Mouse (Mus musculus) frontal cortex, adult (tissue): ENCODE data around the gene St5.

ENCODE experiments used
- ATAC-seq: cut with Nextera tagmentation; 2 replicates; pipeline ENCODE4 v1.9.2; 2017; ENCODE audit warnings: mild to moderate bottlenecking, moderate library complexity, mixed read lengths; ENCODE audit not compliant: low TSS enrichment

Gene St5

DNA sequence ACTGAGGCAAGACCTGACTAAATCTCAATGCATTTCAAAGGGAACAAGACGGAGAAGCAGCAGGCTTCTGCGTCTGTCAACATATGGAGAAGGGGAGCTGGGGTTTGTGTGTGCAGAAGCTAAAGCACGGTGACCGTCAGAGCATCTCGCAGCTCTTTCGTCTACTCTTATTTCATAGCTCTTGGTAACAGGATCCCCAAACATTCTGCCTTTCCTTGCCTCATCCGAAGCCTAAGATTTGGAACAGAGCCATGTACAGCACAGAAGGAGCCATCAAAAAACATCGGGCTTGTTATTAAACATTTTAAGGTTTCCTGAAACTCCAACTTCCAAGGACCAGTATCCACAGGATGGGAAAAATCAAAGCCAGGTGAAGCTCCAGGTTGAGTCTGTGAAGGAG lies 62.3 kb downstream of the St5 start:
- no peak for ATAC-seq

DNA sequence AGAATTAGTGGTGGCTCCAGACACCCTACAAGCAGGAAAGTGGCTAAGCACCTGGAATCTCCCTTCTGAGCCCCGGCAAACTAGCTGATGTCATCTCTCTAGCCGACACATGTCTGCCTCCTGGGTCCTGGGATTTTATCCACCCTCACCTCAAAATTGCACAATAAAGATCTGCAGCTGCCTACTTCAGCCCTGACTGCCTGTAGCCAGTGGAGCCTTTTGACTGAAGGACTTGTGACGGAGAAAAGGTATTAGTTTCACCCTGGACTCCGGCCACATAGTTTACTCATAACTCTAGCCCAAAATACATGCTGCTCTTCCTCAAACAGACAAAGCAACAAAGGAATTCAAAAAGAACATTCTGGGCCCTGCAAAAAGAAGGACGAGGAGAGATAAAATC lies 66.0 kb downstream of the St5 start:
- no peak for ATAC-seq

DNA sequence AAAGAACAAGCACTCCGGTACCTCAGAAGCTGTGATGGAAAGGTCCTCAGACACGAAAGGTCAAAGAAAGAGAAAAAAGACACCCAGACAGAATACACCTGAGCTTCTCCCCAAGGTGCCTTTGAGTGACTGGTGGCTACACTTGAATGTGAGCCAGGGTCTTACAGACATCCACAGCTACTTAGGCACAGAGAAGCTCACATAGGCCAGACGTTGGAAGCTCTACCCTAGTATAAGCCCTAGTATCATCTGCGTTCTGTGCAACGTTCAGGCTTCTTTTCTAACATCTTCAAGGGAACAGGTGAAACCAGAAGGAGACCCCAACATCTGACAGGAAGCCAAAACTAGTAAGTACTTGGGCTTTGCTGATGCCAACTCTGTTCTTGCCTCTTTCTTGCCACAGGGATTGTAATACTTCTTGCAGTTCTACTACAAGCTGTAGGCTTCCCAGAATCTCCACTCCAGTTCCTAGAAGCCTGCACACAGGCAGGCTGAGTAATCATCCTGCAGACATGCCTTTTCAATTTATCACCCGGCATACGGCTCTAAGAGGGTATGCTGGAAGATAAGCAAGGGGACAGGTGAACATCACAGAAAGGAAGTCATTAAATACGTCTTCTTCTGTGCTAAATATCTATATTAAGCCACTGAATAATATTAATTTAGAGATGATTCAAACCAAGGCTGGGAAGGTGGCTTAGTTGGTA lies 67.2 kb downstream of the St5 start:
- ATAC-seq = no peak

DNA sequence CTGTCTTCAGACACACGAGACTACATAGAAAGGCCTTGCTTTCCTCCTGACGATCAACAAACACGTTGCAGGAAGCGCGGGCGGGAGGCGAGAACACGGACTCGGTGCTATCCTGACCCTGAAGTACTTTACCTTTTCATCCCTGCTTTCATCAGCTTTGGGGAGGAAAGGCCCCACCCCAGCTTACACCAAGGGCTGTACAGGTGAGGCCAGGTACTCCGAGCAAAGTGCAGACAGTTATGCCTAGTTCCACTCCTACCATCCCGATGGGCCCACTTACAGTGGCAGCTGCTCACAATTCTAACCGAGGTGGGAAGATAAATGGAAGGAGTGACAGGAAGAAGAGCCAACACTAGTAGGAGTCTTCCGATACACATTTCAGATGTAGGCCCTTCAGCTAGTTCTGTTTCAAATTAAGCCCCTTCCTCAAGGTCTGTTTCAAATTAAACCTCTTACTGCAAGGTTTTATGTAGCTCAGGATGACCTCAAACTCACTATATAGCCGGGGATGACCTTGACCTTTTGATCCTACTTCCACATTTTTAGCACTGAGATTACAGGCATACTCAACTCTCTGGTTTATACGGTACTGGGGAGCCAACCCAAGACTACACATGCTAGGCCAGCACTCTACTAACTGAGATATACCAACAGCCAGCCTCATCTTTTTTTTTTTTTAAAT lies 69.9 kb downstream of the St5 start:
- ATAC-seq = no peak

DNA sequence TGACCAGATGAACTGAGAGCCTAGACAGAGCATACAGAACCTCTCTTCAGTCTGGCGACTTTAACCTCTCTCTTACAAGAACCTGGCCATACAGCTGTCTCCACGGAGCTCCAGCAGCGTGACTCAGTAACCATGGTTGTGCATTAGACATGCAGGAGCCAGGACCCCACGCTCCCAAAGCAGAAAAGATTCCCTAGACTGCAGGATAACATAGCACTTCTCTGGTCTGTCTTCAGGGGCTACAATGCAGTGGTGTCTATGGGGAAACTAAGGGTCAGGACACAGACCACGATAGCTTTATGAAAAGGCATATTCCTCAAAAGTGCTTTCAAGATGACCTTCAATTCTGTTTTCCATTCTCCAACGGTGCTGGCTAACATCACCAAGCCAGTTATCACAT lies 72.1 kb downstream of the St5 start:
- no peak for ATAC-seq

DNA sequence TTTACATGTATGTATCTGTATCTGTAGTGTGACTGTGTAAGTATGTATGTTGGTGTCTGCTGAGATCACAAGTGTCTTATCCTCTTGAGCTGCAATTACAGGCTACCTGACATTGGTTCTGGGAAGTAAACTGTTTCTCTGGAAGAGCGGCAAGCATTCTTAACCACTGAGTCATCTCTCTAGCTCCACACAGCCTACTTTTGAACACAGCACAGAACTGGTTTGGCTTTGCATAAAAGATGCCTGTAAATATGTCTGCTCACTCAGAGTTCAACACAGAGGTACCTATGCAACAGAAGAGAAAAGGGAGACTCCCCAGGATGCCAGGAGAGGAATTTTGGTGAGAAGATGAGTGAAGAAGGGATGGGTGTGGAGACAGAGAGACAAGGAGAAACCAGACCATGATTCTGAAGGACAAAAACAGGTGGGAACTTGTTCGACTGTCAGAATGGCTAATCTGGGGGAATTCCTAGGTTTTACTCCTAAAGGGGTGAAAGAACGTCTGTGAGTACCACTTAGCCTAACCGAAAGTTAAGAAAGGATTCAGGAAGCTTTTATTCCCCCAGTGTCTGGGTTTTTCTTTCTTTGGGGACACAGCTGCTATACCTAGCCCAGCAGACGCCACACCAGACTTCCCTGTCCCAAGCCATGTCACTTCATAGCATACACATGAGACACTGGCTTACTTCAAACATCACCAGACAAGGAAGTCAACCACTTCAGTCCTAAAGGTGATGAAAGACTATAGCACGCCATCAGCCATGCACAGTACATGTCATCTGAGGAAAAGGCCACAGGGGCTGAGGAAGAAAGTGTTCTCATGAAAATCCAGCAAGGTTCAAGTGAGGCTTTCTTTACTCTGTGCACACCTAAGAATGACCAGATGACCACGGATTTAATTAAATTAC lies 73.3 kb downstream of the St5 start:
- ATAC-seq = no peak

DNA sequence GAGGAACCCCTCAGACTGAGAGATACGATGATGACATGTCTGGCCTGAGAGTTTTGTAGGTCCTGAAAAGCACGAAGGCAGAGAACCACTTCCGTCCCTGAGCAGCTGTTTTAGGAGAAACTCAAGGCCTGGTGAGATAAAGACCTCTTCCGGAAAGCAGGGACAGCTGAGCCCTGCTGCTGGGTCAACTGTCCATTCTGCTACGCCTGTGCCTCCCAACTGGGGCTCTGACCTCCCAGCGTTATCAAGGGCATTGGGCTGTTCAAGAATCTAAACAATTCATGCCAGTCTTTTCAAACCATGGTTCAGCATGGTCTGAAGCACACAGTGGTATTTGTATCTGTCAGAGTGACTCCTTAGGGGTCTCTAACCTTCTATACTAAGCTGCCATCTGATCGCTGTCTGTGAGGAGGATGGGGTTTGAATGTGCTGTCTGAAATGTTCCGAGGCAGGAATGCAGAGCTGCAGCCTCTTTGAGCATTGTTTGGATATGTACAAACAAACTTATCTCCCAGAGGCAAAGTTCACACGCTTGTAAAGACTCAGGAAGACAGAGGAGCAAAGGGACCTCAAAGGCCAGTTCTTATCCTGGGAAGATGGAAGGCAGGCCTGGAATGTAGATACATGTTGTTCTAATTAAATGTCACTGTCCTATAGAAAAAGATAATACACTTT lies 74.3 kb downstream of the St5 start:
- ATAC-seq = no peak

DNA sequence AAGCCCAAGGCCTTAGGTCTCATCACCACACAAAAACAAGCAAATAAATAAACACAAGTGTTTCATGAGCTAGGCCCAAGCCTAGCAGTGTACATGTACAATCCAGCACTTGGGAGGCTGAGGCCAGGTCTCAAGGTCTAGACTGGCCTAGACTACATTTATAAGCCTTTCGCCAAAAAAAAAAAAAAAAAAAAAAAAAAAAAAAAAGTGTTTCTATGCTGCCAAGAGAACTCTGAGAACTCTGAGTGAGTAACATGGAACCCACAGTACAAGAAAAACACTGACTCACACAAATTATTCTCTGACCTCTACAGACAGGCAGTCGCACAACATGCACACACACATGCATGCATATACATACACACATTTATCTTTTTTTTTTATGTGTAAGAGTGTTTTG lies 75.6 kb downstream of the St5 start:
- ATAC-seq = no peak

DNA sequence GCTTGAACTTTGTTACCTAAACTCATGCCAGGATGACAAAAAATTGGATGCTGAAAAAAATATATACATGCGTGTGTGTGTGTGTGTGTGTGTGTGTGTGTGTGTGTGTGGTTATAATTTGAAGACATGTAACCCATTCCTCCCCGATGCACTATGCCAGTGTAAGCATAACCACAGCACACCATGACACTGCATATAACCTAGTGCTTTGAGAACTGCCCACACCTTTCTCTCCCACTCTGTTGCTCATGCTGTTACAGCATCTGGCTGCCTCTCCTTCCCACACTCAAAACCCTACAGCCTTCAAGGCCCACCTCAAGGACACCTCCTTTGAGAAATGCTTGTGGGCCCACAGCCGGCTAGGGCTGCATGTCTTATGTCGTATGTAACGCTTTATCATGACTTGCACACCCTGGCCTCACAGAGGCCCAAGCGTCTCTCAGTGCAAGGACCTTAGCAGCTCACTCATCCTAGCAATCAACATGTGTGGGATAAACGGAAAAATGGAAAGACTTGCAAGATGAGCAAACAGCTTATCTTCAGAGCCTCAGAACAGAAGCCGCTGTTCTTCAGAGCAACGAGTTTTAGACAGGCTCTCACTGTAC lies 81.1 kb downstream of the St5 start:
- ATAC-seq = no peak

DNA sequence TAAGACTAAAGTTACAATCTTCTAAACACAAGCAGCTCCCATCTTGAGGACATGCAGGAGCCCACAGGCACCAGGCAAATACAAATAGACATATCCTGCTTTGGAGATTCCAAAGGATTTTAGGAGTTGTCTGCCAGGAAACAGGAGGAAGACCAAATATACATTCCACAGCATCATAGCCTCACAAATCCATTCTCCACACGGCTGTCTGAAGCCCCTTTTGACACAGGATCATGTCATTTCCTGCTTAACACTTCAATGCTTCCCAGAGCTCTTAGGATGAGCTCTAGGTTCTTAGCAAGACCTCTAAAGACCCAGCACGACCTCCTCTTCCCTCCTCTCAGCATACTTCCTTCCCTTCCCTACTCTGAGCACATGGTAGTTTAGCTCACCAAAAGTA lies 82.4 kb downstream of the St5 start:
- no peak for ATAC-seq

DNA sequence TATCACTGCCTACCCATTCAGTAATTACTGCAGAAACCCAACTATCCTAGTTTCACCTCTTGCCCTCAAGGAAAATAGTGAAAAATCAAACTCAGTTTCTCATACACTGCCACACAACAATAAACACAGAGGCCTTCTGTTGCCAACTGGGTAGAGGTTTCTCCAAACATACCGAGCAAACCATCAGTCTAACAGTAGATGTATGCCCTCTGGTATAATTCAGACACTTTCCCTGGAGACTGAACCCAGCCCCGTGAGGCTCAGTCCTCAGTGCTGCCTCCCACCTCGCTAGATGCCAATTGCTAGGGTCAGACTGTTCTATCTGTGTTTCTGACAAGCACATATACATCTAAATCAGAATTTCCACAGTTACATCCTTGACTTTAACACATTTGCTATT lies 83.1 kb downstream of the St5 start:
- no peak for ATAC-seq

DNA sequence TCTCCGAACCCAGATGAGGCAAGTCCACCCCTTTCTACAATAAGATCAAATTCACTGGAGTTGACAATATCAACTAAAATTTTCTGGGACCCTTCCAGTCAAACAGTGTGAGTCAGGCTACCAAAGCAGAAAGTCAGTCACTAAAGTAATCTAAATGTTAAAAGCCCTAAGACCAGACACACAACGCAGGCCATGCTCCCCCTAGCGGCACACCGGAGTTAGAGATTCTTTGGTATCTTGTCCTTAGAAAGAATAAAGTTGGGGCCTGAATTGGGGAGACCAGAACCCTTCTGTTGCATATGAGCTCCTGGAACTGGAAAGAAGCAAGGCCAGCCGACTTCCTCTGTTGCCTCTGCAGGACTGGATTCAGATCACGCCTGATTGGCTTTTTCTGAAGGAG lies 84.7 kb downstream of the St5 start:
- peak; percentile 45; the same call in 1 of the 2 replicates for ATAC-seq

DNA sequence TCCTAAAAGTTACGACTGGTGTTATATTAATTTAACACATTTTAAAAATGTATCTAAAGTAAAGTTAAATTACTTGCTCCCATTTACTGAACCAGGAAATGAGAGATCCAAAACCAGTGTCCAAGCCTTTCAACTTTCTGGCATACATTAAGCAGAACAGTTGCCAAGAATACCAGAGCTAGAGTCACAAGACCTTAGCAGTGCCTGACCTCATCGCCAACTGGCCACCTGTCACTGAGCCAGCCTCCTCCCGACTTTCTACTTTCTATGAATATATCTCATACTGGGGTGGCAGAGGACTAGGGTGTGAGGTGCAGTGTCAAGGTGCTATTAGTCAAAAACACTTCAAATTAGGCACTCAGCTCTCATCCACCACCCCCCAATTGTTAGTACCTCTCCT lies 85.6 kb downstream of the St5 start:
- ATAC-seq = no peak

DNA sequence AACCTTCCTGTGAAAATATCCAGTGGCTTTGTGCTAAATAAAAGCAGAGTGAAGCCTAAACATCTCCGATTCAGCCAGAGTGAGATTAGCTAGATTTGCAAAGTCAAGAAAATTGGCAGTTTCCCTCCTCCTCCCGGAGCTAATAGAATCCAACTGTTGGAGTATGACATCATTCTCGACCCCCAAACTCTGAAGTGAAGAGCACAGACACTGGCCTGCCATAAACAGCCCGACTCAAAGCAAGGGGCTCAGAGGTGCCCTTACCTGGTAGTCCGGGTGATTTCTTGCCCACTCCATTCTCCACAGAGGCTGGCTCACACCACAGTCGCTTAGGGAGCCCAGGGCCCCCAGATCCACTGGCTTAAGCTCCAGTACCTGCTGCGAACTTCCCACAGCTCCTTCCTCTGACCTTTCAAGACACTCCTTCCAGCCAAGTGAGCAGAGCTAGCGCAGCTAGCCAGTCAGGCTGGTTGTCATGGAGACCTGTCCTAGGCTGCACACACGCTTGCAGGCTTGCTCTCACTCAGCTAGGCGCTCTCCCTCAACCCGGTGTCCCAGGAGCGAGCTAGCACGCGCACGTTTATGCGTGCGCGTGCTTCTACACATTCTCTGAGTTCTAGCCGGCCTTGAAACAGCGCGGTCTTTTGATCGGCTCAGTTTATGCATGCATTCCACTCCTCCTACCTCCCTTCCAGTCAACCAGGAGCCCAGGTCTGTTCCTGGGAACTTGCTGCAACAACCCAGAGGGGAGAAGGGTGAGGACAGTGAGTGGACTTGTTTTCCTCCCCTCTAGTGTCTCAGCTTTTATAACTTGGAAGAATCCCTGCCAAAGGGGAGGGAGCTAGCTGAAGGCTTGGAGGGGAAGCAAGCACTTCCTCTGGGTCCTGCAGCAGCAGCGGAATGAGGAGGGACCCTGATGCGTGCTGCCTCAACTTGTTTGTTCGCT lies 87.1 kb downstream of the St5 start:
- ATAC-seq = peak; percentile 94

DNA sequence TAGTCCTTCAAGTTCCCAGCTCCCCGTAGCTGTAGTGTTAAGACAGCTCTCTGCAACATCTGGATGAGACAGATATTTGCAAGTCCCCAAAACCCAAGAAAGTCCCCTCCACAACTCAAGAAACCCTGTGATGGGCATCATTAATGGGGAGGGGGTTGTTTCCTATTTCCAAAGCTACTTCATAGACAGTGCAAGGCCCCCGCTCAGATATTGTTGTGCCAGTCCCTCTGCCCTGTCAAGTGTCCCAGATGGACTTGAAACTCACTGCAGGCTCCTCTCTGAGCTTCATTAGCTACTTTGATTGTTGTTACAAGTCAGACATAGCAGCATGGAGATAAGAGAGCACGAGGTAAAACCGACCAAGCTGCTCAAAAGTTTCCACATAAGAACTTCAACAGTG lies 87.8 kb downstream of the St5 start:
- no peak for ATAC-seq

DNA sequence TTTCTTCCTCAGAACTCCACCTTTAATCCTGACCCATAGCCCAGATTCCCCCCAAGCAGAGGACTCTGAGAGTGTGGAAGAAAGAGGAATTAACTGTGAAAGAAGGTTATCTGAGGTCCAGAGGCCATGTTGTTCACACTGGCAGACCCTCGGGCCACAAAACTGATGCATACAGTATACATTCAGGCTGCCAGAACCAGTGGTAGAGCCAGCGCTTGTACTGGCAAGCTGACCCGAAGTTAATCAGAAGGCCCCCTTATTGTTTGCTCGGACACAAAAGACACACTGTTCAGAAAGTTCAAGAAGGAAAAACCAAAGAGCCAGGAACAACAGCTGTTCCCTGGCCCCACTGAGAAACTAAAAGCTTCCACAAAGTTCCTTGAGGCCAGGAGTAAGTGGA lies 88.5 kb downstream of the St5 start:
- no peak for ATAC-seq

DNA sequence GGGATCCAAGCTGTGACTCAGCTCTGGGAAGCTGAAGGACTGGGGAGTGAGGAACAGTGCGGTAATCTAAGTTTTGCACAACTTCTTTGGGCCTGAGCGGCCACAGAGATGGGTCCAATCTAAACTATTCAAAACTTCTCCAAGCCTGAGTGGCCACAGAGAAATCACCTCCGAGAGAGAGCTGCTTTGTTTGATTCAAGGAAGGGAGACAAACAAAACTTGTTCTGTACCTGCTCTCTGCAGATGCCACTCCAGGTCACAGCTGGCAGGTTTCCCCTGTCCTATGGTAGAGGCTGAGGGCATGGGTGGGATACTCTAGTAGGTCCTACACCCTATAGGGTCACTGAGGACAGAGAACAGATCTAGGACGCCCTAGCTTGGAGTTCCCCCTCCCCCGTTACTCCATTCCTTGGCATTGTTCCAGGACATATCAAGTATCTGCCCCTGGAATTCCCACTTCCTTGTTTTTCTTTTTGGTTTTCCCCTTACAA lies 89.8 kb downstream of the St5 start:
- ATAC-seq = no peak

DNA sequence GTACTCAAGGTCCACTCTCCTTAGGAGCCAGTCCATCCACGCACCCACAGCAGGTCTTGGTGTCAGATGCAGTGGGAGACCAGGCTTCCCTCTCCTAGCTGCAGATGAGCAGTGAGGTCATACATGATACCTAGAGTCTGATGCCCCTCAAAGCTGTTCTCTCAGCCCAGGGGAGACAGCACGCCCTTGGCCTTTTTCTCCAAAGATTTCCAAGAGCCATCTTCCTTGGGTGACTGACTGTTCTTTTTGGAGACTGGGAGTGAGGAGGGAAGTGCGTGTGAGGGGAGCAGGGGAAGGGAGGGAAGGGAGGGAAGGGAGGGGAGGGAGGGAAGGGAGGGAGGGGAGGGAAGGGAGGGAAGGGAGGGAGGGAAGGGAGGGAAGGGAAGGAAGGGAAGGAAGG lies 90.4 kb downstream of the St5 start:
- ATAC-seq = no peak

DNA sequence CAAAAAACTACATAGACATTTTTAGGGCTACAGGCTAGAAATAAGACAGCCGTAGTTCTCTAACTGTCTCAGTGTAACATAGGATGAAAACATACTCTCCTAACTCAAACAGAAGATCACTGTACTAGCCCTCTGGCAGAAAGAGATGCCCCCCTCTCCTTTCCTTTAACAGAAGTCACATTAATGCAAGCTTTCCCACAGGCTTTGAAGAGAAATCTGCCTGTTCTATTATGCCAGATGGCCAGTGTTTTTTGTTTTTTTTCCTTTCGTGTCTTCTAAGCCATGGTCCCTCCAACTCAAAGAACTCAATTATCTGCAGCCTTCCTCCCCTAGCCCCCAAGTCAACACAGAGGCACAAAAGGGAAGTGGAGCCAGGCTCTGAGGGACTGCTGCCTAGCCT lies 90.9 kb downstream of the St5 start:
- ATAC-seq = no peak

DNA sequence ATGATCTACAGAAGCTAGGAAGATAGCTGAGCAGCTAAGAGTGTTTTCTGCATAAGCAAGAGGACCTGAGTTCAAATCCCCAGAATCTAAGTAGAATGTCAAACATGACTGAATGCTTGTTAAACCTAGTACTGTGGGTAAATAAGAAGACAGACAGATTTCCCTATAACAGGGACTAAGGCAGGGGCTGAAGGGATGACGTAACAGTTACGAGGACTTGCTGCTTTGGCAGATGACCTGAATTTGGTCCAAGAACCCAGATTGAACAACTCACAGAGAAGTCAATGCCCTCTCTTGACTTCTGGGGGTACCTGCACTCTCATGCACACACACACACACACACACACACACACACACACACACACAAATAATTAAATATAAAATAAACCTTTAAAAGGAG lies 93.1 kb downstream of the St5 start:
- ATAC-seq = no peak
